Mouse (Mus musculus) small intestine, adult 2 months (tissue): ENCODE results near the gene Krt14.

Source experiments
- CTCF ChIP-seq: fragments of 200-500 bp; IDR thresholded peaks from 2 replicates; pipeline ENCODE4 v1.5.1; 2012; ENCODE audit warnings: low read depth, mild to moderate bottlenecking, control low read depth, inconsistent platforms, low read length, moderate library complexity, mixed read lengths; ENCODE audit not compliant: insufficient replicate concordance, insufficient read length; ENCODE audit errors: extremely low read depth
- POLR2A ChIP-seq: fragments of 200-500 bp; IDR thresholded peaks from 2 replicates; pipeline ENCODE4 v1.6.1; 2012; ENCODE audit warnings: low read depth, mild to moderate bottlenecking, control low read depth, inconsistent platforms, low read length, moderate library complexity

- TF ChIP-seq CTCF (peak; percentile 93), POLR2A (no peak)
Observed at GRCm38 (mm10) chr11:100168765-100169762, 38.3 kb downstream of the Krt14 start.
